Mouse (Mus musculus) lung, adult 2 months (tissue): ENCODE results near the gene Bub1b. TPM values are rescaled to one million over a fixed set of nuclear protein-coding genes. Genes with fewer than 3 reads are reported as not detected.

Experiments
- DNase-seq: peaks from one replicate; pipeline ENCODE4 v3.0.0; 2022
- H3K4me1 ChIP-seq: fragments of 200-500 bp; 2 replicates; pipeline ENCODE4 v1.6.1; 2011; ENCODE audit warnings: low read length; ENCODE audit not compliant: control insufficient read depth, insufficient read depth
- H3K4me3 ChIP-seq: fragments of 200-500 bp; replicated peaks from 2 replicates; pipeline ENCODE3; 2011; ENCODE audit warnings: low read depth, mild to moderate bottlenecking, control low read depth, low read length; ENCODE audit errors: extremely low read depth
- CTCF ChIP-seq: fragments of 200-500 bp; IDR thresholded peaks from 2 replicates; pipeline ENCODE4 v1.5.1; 2011; ENCODE audit warnings: mild to moderate bottlenecking, low read length, control low read depth; ENCODE audit not compliant: insufficient read depth
- POLR2A ChIP-seq: fragments of 200-500 bp; IDR thresholded peaks from 2 replicates; pipeline ENCODE4 v1.6.1; 2011; ENCODE audit warnings: low read depth, mild to moderate bottlenecking, control low read depth, low read length, borderline replicate concordance; ENCODE audit errors: extremely low read depth
- WGBS: fragments of 180-500 bp; shearing (Covaris S2); methylation state at CpG from one replicate; pipeline ENCODE4 v1.1.7; 2018; 5-methylcytosine and 5-hydroxymethylcytosine counted together
- polyA plus RNA-seq: library from polyadenylated mRNA; depleted of rRNA; stranded (reverse); fragments of >200 nt; gene quantifications from 2 replicates; pipeline ENCODE4 v1.2.3, GENCODE M21; 2012

The Bub1b gene
- polyA plus RNA-seq, 1 experiment = 2.7 TPM

- DNase-seq = peak; percentile 63
- Histone ChIP-seq H3K4me1 (no peaks in the 10 kb centered on the region), H3K4me3 (no peak overlapping the region)
- WGBS = 86% methylated on average over 2 of the region's 2 CpGs
- TF ChIP-seq POLR2A (no peak), CTCF (peak; percentile 74)
These were observed 8.0 kb downstream of the Bub1b start for GRCm38 (mm10) chr2:118606032-118606431.

GRCm38 (mm10) chr2:118606976-118607375 is 9.0 kb downstream of the Bub1b start:
- Histone ChIP-seq H3K4me1 (no peaks in the 10 kb centered on the region), H3K4me3 (no peak overlapping the region)
- DNase-seq = no peak
- no peak for TF ChIP-seq CTCF
- TF ChIP-seq POLR2A = no peak
- 50% methylated on average over 5 of the region's 5 CpGs for WGBS

GRCm38 (mm10) chr2:118618013-118618412 is 20.0 kb downstream of the Bub1b start:
- 66% methylated on average over 5 of the region's 5 CpGs for WGBS
- peak; percentile 26 for DNase-seq
- TF ChIP-seq POLR2A (no peak), CTCF (no peak)
- Histone ChIP-seq H3K4me1 (peaks cover 2% of the 10 kb centered on the region), H3K4me3 (no peak overlapping the region)

- Histone ChIP-seq H3K4me3 (no peak overlapping the region), H3K4me1 (peaks cover 2% of the 10 kb centered on the region)
- WGBS = 83% methylated on average over 2 of the region's 2 CpGs
- TF ChIP-seq POLR2A (no peak), CTCF (no peak)
- DNase-seq = no peak
These were observed 22.1 kb downstream of the Bub1b start for GRCm38 (mm10) chr2:118620101-118620500.

GRCm38 (mm10) chr2:118620608-118621007 is 22.6 kb downstream of the Bub1b start:
- peaks cover 2% of the 10 kb centered on the region for H3K4me1 ChIP-seq
- no peak overlapping the region for H3K4me3 ChIP-seq
- TF ChIP-seq POLR2A = no peak
- TF ChIP-seq CTCF = no peak
- 84% methylated on average over 8 of the region's 8 CpGs for WGBS
- no peak for DNase-seq

- TF ChIP-seq POLR2A = no peak
- no peak for TF ChIP-seq CTCF
- Histone ChIP-seq H3K4me1 (no peaks in the 10 kb centered on the region), H3K4me3 (no peak overlapping the region)
- 95% methylated on average over 6 of the region's 6 CpGs for WGBS
- no peak for DNase-seq
These were observed 31.3 kb downstream of the Bub1b start for GRCm38 (mm10) chr2:118629276-118629675.

- 89% methylated on average over 5 of the region's 5 CpGs for WGBS
- DNase-seq = no peak
These were observed 35.4 kb downstream of the Bub1b start for GRCm38 (mm10) chr2:118633441-118633840.

GRCm38 (mm10) chr2:118637258-118637657 is 39.2 kb downstream of the Bub1b start:
- DNase-seq = no peak
- H3K4me3 ChIP-seq = no peak overlapping the region

More at GRCm38 (mm10) chr2:118633441-118633840, 35.4 kb downstream of the Bub1b start:
- H3K4me1 ChIP-seq = no peaks in the 10 kb centered on the region
- TF ChIP-seq CTCF (no peak), POLR2A (no peak)
- H3K4me3 ChIP-seq = no peak overlapping the region

GRCm38 (mm10) chr2:118637888-118638526 is 40.0 kb downstream of the Bub1b start:
- DNase-seq = peak; percentile 75
- Histone ChIP-seq H3K4me3 (no peak overlapping the region), H3K4me1 (no peaks in the 10 kb centered on the region)
- WGBS = 36% methylated on average over 8 of the region's 8 CpGs
- TF ChIP-seq POLR2A (no peak), CTCF (peak; percentile 53; the same call in 1 of the 2 replicates)

More at GRCm38 (mm10) chr2:118637258-118637657, 39.2 kb downstream of the Bub1b start:
- H3K4me1 ChIP-seq = no peaks in the 10 kb centered on the region
- WGBS = 85% methylated on average over 5 of the region's 5 CpGs
- TF ChIP-seq CTCF = no peak
- TF ChIP-seq POLR2A = no peak

- no peak for TF ChIP-seq CTCF
- TF ChIP-seq POLR2A = no peak
- DNase-seq = no peak
- 89% methylated on average over 8 of the region's 8 CpGs for WGBS
- H3K4me1 ChIP-seq = no peaks in the 10 kb centered on the region
- H3K4me3 ChIP-seq = no peak overlapping the region
These were observed 40.7 kb downstream of the Bub1b start for GRCm38 (mm10) chr2:118638686-118639085.
